Mouse (Mus musculus): ENCODE results near the gene Mllt10. TPM values are rescaled to one million over a fixed set of nuclear protein-coding genes. Genes with fewer than 3 reads are reported as not detected.

Gene Mllt10
- polyA plus RNA-seq, 1 experiment = 15.7 TPM

DNA sequence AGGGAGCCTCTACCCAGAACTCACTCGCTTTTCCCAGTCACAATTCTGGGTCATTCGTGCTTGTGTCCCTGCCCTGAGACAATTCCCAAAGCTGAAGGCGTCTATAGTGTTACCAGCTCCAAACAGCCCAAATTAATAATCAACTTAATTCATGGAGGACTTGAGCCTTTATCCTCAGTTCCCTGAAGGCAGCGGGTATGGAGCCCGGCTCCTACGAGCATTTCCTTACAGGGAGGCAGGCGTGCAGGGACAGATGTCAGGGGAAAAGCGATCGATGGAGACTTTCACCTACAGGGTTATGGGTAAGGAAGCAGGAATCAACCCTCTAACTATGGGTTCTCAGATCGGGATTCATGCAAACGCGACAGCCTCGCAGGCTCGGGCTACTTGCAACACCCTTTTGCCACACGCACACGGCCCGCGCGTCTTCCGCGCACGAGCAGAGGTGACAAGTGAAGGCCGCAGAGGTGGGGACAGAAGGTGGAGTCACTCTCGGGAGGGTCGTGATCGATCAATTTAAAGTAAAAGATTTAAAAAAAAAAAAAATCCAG, 23.7 kb upstream of the Mllt10 start:
- TF ChIP-seq GATA1 (IDR thresholded peaks at IDR 0.05; ENCODE audit: low read length) = no peak

DNA sequence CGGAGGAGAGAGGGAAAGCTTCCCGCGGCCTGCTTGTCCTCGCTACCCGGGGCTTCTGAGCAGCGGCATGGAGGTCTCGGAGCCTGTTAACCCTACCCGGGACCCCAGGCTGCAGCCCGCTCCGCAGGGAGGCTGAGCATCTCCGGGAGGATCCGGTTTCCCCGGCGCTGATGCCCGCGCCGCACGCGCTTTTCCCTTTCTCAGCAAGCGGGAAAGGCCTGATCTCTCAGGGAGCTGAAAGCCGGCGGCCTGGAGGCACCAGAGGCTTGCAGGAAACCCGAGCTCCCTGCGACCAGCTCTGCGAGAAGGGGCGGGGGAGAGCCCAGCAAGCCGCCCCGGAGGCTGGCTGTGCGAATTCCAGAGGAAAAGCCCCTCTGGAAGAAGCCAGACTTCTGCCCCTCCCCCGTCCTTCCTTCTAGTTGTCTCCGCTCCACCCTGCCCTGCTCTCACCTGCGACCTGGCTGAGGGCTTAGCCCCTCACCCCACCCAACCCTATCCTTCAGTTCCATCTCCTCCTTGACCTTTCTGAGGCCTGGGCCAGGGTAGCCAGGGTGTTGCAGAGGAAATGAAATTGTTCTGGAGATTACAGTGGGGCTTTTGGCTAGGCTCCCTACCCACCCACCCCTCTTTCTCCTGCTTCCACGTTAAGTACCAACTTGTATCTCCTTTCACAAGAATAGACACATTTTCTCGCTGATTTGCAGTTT, 23.1 kb upstream of the Mllt10 start:
- no peak for TF ChIP-seq GATA1 (IDR thresholded peaks at IDR 0.05; ENCODE audit: low read length)

- no peak for TF ChIP-seq GATA1 (IDR thresholded peaks at IDR 0.05; ENCODE audit: low read length)
Measured at GRCm38 (mm10) chr2:18032538-18032895, 22.5 kb upstream of the Mllt10 start.

DNA sequence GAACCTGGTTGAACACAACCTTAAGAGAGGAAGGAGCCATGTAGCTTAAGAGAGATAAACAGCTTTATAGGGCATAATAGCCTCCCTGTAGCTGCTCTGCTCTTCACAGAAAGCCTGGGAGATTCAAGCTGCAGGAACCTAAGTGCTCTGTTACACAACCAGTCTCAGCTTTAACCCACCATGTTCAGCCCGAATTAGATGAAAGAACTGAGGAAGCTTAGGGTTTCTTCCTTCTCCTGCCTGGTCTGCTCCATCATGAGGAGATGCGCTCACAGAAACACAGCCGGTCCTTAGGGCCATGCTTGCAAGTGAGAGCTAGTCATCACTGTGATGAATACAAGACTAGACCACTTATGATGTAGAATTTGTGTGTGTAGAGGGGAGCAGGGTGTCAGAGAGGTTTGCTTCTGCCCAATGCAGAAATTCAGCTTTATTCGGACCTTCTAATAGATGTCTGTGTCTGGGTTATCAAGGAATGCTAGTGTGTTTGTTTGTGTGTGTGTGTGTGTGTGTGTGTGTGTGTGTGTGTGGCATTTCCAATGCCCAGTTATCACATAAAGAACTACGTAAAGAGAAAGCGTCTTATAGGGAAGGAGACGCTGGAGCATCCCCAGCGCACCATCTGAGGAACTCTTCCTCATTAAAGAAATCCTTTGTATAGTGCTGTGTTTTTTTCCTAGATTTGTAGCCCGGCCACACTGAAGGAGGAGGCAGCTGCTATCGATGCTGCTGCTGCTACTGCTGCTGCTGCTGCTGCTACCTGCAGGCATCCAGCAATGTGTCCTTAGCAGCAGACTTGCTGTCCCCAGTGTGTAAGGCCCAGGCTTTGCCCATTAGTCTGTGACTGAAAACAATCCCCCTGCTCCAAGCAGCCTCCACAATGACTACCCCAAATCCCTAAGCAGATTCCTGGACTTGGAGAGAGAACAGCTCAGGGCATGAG, 21.6 kb upstream of the Mllt10 start:
- no peak for TF ChIP-seq GATA1 (IDR thresholded peaks at IDR 0.05; ENCODE audit: low read length)

GRCm38 (mm10) chr2:18034371-18035250, 20.4 kb upstream of the Mllt10 start:
- no peak for TF ChIP-seq GATA1 (IDR thresholded peaks at IDR 0.05; ENCODE audit: low read length)

- TF ChIP-seq GATA1 (IDR thresholded peaks at IDR 0.05; ENCODE audit: low read length) = no peak
Measured at GRCm38 (mm10) chr2:18037491-18037890, 17.5 kb upstream of the Mllt10 start, which contains the start of gene A930004D18Rik. Gene A930004D18Rik (minus strand): TSS chr2:18037737.

- no peak for TF ChIP-seq GATA1 (IDR thresholded peaks at IDR 0.05; ENCODE audit: low read length)
Measured at GRCm38 (mm10) chr2:18038141-18038752, 16.8 kb upstream of the Mllt10 start.

DNA sequence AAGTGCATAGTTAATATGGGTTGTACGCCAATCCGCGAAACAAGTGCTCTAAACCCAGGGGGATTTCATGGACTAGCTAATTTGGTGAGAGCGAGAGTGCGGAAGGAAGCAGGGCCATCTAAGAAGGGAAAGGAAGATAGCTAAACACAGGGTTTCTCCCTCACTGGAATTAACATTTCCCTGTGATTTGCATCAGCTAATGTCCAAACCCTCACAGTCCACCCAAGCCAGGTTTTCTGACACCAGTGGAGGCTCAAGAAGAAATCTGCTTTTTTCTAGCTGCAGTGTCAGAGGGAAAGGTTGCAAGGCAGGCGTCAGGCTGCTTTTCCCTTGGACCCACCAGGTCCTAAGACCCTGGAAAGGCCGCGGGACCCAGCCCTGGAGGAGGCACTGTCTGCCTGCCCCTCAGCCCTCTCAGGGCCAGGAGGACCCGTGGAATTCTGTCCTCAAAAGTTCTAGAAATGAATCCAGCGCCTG, 16.1 kb upstream of the Mllt10 start:
- no peak for TF ChIP-seq GATA1 (IDR thresholded peaks at IDR 0.05; ENCODE audit: low read length)

GRCm38 (mm10) chr2:18039566-18040290, 15.3 kb upstream of the Mllt10 start:
- no peak for TF ChIP-seq GATA1 (IDR thresholded peaks at IDR 0.05; ENCODE audit: low read length)

GRCm38 (mm10) chr2:18040347-18041160, 14.5 kb upstream of the Mllt10 start:
- no peak for TF ChIP-seq GATA1 (IDR thresholded peaks at IDR 0.05; ENCODE audit: low read length)

GRCm38 (mm10) chr2:18041199-18041885, 13.7 kb upstream of the Mllt10 start:
- no peak for TF ChIP-seq GATA1 (IDR thresholded peaks at IDR 0.05; ENCODE audit: low read length)

DNA sequence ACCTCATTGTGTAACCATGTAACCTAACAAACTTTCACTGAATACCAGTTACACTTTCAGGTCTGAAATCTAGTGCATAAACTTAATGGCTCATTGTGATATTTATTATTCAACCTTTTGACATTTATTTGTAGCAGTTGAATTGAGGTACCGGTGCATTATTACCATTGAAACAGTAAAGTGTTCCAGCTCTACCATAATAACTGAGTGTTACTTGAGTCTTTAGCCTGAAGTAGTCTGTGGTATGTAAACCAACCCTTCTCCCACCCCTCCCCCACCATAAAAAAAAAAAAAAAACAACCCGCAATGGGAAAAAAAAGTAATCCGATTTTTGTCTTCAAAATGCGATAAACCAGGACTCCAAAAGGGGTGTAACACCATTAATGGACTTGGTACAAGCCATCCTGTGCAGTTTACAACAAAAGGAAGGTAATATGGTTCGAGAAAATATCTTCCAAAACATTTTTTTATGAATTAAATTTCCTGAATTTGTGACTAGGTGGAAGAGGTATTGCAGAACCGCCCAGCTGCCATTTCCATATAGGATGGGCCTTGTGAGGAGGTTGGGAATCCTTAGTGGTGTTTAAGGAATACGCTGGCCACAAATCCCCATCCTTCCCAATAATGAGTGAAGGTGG, 9.8 kb upstream of the Mllt10 start:
- TF ChIP-seq GATA1 (IDR thresholded peaks at IDR 0.05; ENCODE audit: low read length) = no peak
